Mouse (Mus musculus) gastrocnemius, adult 8-10 months (tissue): ENCODE data around the gene Thrsp. TPM values are rescaled to one million over a fixed set of nuclear protein-coding genes. Genes with fewer than 3 reads are reported as not detected.

Experiments used
- DNase-seq, 2 experiments: peaks; one replicate each; pipeline ENCODE4 v3.0.0; 2022; ENCODE audit warnings: low spot score in 2 of 2
- total RNA-seq, 4 experiments: library from RNA; stranded (reverse); gene quantifications; 2 replicates each; pipeline ENCODE4 v1.2.4; 2022

Thrsp gene
- total RNA-seq, 4 experiments from 2014 or later = 9.5 to 19.3 (median 15.2) TPM

GRCm38 (mm10) chr7:97418717-97419116 lies 1.2 kb upstream of the Thrsp start:
- peak; percentile 12 to 35 for DNase-seq

- no peak for DNase-seq
These were observed 1.1 kb downstream of the Thrsp start for GRCm38 (mm10) chr7:97416473-97416872.

- DNase-seq = no peak
These were observed 2.4 kb downstream of the Thrsp start for GRCm38 (mm10) chr7:97414915-97415687.

- DNase-seq = no peak
These were observed 3.1 kb downstream of the Thrsp start for GRCm38 (mm10) chr7:97414426-97414825.

GRCm38 (mm10) chr7:97413981-97414380 lies 3.5 kb downstream of the Thrsp start:
- DNase-seq = no peak

GRCm38 (mm10) chr7:97411575-97411974 lies 6.0 kb downstream of the Thrsp start:
- no peak for DNase-seq

- no peak for DNase-seq
These were observed 6.4 kb downstream of the Thrsp start for GRCm38 (mm10) chr7:97411106-97411505.

GRCm38 (mm10) chr7:97407145-97407544 lies 10.4 kb downstream of the Thrsp start:
- no peak for DNase-seq

- peak; percentile 65 to 67 for DNase-seq
These were observed 17.4 kb downstream of the Thrsp start, which contains the start of gene Ndufc2 for GRCm38 (mm10) chr7:97399960-97400715. TSS of gene Ndufc2 (plus strand) at chr7:97400003.

GRCm38 (mm10) chr7:97398943-97399342 lies 18.6 kb downstream of the Thrsp start:
- no peak for DNase-seq

- DNase-seq = no peak
These were observed 23.2 kb downstream of the Thrsp start for GRCm38 (mm10) chr7:97394375-97394774.

GRCm38 (mm10) chr7:97392079-97392445 lies 25.5 kb downstream of the Thrsp start:
- no peak for DNase-seq

GRCm38 (mm10) chr7:97391293-97392078 lies 26.0 kb downstream of the Thrsp start:
- DNase-seq = no peak

- DNase-seq = no peak
These were observed 29.0 kb downstream of the Thrsp start for GRCm38 (mm10) chr7:97388541-97388940.

- DNase-seq = no peak
These were observed 29.9 kb downstream of the Thrsp start for GRCm38 (mm10) chr7:97387561-97388147.

- peak in 1 of 2 experiments; percentile 17 for DNase-seq
These were observed 30.6 kb downstream of the Thrsp start for GRCm38 (mm10) chr7:97386806-97387370.

- peak in 1 of 2 experiments; percentile 10 for DNase-seq
These were observed 31.3 kb downstream of the Thrsp start for GRCm38 (mm10) chr7:97386106-97386805.

- DNase-seq = no peak
These were observed 33.9 kb downstream of the Thrsp start for GRCm38 (mm10) chr7:97383496-97384132.

GRCm38 (mm10) chr7:97382661-97383060 lies 34.9 kb downstream of the Thrsp start:
- DNase-seq = no peak
